Mouse (Mus musculus) urinary bladder, postnatal 14 days (tissue): ENCODE measurements at regions not wholly inside any gene's neighbourhood (a gene's known extent, or its start where the extent isn't known, plus 50 kb on each side); places are given as distances from the start of the nearest gene placed in this dataset.
A peak's percentile ranks its signal among the peaks of the same experiment; 100 is the strongest.
"Not testable (repeated sequence)": the region's sequence is repeated elsewhere in the genome, so short reads cannot be mapped to it uniquely, and the experiment has no call there.

Source experiments
- DNase-seq: peaks from one replicate; pipeline ENCODE4 v3.0.0; 2021; ENCODE audit warnings: low spot score

GRCm38 (mm10) chr3:18295921-18296320 is 347.7 kb downstream of the Cypt12 start:
- DNase-seq: no peak

GRCm38 (mm10) chr3:18298699-18299098 is 350.5 kb downstream of the Cypt12 start:
- no peak for DNase-seq

DNA sequence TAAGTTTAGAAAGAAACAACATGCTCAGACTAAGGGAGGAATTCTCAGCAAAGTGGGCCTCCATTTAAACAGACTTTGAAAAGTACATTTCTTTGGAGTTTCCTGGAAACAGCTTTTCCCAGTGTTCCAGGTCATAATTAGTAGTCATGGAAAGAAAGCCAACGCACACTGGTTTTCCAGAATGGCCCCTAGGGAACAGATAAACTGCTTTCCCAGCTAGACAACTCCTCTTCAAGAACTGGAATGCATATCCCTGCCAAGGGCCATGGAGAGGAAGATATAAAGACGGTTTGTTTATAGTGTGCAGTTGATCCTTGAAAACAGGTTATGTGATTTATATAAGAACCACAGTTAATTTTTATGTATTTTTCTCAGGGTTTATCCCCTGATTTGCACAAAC is 351.3 kb downstream of the Cypt12 start:
- DNase-seq: peak; percentile 6

- DNase-seq: no peak
Measured at GRCm38 (mm10) chr3:18319433-18319832, 371.2 kb downstream of the Cypt12 start.

- no peak for DNase-seq
Measured at GRCm38 (mm10) chr3:18333182-18333581, 385.0 kb downstream of the Cypt12 start.

DNA sequence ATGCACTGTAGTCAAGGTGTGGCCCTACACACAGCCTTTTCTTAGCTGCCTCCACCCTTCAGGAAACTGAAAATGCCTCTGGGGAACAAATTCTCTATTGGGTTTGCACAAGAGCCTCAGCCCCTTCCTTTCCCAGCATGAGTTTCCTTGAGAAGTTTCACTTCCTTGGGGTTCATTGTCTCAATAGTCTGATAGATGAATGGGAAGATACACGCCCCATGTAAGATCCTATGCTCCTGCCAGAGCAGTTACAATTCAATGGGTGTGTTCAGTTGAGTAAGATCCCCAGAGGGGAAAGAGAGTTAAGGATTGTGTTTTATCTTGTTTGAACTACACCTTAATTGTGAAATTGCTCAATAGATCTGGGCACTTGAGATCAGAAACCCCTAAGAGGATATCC is 391.0 kb downstream of the Cypt12 start:
- no peak for DNase-seq

DNA sequence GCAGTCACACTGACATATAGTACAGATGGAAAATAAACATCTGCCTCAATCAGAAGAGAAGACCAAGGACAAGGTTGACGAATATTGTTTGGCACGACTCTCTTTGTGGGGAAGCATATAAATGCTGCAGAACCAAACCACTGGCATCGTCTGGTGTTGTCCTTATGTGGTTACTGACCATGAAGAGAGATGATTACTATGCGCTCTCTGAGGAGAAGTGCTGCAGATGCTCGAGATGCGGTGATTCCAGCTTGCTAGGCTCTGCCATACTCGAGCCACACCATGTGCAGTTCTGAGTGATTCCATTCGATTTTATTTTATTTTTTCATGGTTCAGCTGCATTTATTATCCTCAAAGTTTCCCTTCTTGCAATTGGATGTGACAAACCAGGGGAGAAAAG is 393.5 kb downstream of the Cypt12 start:
- DNase-seq: no peak

GRCm38 (mm10) chr3:18378014-18379005 is 430.1 kb downstream of the Cypt12 start:
- DNase-seq: no peak

DNA sequence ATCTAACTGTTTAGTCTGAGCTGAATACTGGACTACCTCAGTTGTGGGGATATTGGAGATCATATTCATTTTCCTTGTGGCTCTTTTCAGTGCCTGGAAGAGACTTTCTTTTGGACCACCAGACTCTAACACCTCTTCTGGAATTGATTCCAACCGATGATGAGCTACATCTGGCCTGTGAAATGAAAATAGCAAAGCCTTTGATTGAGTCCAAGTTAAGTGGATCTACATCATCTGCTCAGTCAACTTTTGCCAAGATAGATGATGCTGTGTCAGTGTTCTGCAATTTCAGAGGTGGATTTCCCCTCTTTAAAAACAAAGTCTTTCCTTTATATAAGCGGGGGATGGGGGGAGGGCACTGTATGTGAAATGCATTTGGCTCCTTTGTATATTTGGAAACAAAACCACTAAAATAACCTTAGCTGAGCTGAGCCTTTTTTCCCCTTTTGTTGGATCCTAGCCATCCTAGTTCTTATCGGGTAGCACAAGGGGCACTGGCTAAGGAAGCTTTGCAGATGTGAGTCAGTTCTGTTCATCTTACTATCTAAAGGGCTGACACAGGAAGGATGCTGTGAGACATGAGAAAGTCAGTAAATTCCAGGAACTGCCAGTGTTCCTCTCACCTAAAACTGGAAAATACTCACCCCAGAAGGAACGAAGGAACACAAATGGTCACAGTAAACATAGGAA is 473.8 kb downstream of the Cypt12 start:
- peak; percentile 5 for DNase-seq

GRCm38 (mm10) chr3:18428908-18429307 is 480.7 kb downstream of the Cypt12 start:
- no peak for DNase-seq

- DNase-seq: no peak
Measured at GRCm38 (mm10) chr3:18438845-18439244, 490.6 kb downstream of the Cypt12 start.

DNA sequence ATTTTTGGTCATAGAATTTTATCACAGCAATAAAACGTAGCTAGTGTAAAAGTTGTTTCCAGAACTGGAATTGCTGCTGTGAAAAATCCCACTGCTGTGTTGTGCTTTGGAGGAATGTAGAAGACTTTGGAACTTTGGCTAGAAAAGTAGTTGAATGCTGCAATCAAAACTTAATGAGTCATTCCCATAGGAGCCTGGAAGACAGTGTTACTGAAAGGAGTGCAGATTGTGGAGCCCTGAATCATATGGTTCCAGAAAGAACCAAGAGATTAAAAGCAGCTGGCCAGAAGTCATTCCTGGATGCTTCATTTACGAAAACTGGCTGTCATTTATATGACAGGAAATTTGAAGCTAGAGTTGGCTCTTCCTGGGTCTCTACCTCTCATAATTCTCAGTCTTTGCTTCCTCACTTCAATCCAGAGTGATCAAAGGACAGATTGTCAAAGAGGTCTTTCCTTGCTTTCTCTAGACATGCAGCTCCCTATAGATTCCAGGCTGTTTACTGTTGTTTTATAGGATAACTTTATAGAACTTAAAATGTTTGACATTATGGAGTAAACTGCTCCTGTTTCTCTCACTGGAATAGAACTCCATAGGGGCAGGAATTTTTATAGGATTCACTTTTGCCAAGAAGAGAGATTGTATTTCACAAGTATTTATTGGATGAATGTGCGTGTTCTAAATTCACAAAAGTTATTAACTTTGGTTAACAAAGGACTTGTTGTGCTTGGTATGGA is 504.2 kb downstream of the Cypt12 start:
- DNase-seq: no peak

GRCm38 (mm10) chr3:18453220-18453985 is 505.2 kb downstream of the Cypt12 start:
- no peak for DNase-seq

DNA sequence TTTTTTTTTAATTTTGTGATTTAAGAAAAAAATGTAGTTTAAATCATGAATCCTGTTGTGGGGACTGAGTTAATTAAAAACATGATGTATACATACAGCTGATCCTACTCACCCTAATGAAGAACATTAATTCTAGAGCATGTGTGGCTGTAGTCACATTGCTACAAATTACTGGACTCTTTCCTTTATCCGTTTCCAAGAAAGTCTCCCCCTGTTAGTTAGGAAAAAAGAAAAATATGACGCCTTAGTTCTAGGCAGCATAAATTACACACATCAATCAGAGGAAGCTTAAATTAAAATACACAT is 505.7 kb downstream of the Cypt12 start:
- DNase-seq: no peak

GRCm38 (mm10) chr3:18454558-18455191 is 506.5 kb downstream of the Cypt12 start:
- DNase-seq: not testable (repeated sequence)

DNA sequence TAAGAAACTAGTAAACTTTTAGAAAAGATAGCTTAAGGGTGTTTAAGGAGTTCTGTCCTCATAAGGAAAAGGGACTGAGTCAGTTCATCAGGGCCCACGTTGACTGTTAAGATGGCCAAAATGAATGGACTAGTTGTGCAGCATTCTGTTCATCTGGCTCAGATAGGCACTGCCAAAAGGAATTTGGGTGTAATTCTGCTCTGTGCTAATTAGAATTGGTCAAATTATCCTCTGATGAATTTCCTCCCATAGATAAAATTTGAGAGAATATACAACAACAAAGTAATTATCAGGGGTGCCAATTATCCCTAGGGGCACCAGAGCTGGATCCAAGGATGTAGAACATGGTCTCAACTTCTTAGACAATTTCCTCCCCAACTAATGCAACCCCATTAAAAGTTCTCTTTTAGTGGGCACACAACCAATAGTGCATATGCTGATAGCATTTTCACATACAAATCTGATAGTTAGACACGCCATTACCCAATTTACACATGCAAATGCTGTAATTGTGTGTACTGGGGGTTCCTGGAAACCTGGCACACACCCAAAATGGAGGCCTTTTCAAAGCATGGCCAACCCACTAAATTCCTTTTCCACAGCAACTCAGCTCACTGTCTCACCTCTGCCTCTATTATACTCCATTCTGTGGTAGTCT is 508.0 kb downstream of the Cypt12 start:
- no peak for DNase-seq

DNA sequence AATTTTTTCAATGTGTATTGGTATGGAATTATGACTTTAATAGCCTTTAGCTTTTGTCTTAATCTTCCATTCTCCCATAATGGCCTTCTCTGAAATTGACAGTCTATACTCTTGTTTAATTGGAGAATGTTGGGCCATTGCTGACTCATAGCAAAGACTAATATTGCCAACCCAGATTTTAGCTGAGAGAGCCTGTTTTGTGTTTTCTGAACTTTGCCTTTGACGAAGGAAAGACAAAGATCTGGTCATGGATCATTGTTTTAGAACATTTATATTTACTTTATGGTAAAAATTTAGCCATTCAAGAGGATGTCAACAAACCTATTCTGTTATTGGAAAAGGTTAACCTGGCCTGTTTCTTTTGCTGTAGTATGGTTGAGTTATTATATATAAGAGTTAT is 512.1 kb downstream of the Cypt12 start:
- no peak for DNase-seq

GRCm38 (mm10) chr3:18471846-18472245 is 523.6 kb downstream of the Cypt12 start:
- no peak for DNase-seq

GRCm38 (mm10) chr3:18479557-18479956 is 531.3 kb downstream of the Cypt12 start:
- DNase-seq: no peak

DNA sequence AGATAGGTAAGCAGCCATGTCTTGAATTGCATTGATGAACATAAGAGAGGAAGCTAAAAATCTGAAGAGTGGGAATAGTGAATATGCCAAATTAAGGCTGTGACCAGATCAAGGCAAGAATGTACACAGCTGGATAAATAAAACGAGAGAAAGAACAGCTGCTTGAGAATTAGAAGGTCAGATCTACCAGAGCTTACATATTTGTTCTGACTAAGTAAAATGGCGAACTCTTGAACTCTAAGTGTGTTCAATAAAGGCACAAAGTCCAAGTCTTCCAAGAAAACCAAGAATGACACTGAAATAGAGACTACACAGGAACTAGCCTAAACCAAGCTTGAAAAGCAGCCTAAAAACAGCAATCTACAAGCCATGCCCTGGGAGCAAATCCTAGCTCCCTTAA is 533.8 kb downstream of the Cypt12 start:
- no peak for DNase-seq

DNA sequence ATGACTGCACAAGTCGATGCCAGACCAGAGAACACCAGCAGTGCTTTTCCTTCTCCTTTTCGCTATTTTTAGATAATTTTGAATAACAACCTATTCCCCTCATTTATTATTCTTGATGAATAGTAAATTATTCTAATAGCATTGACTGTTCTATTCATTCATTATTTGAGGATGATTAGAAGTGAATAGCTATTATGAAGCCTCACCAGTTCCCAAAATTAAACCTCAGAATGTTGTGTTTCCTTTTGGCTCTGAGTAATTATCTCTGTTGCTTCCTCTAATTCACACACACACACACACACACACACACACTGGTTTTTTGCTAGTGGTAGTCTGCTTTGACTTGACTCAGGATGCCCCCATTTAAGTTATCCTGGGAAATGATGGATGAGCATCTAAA is 540.7 kb downstream of the Cypt12 start:
- no peak for DNase-seq
